Mouse (Mus musculus) erythroblast, embryonic 14.5 days (primary cell): ENCODE data around the gene Lnx2.

ENCODE experiments used
- GATA1 ChIP-seq: IDR thresholded peaks from 2 replicates; pipeline ENCODE4 v1.6.1; 2012; ENCODE audit warnings: low read length, inconsistent platforms, mixed read lengths
- TAL1 ChIP-seq: IDR thresholded peaks from 3 replicates; pipeline ENCODE4 v1.6.1; 2012; ENCODE audit warnings: low read length, inconsistent platforms, mixed read lengths

DNA sequence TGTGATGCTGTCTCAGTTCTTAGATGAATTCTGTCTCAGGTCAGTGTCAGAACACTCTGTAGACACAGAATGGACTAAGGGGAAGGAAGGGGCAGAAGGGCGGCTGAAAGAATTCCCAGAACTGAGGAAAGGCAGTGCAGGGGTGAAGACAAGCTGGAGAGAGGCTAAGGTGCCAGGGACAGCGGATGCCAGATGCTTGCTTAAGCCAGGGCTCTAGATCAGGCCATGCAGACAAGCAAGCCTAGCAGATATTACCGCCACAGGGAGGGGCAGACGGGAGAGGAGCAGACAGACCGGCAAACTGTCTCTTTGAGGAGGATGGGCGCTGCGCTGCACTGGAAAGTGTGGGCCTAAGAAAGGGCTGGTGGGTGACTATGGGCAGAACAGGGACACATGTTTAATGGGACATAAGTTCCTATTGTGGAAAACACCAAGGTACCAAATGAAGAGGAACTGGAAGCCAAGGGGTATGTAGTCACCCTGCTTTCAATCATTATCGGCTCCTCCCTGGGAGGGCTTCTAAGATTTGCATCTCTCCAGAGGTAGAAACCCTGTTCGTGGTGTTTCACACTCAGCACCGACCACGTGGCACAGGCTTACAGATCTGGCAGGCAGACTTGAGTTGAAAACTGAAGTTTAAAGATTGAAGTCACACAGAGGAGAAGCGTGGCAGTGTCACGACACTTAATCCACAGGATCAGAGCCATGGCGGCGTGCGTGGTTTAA, 5.4 kb downstream of the Lnx2 start:
- TF ChIP-seq GATA1 (no peak), TAL1 (no peak)
